Mouse (Mus musculus) limb, embryonic 10.5 days (tissue): ENCODE results near the gene Arhgap19. TPM values are rescaled to one million over a fixed set of nuclear protein-coding genes. Genes with fewer than 3 reads are reported as not detected.
"Not testable (repeated sequence)": the region's sequence is repeated elsewhere in the genome, so short reads cannot be mapped to it uniquely, and the experiment has no call there.

ENCODE experiments used
- DNase-seq: peaks from one replicate; pipeline ENCODE4 v3.0.0-alpha.2; 2017; ENCODE audit warnings: low spot score
- H3K27ac ChIP-seq: fragments of 300-500 bp; sonication (generic); 2 replicates; pipeline ENCODE4 v1.5.1; 2016; ENCODE audit warnings: mild to moderate bottlenecking
- H3K27me3 ChIP-seq: fragments of 300-500 bp; sonication (generic); 2 replicates; pipeline ENCODE4 v1.6.1; 2016; ENCODE audit warnings: low read depth, mild to moderate bottlenecking; ENCODE audit not compliant: poor library complexity, severe bottlenecking
- H3K36me3 ChIP-seq: fragments of 300-500 bp; sonication (generic); 2 replicates; pipeline ENCODE4 v1.6.1; 2016; ENCODE audit warnings: mild to moderate bottlenecking, moderate library complexity
- H3K4me1 ChIP-seq: fragments of 300-500 bp; sonication (generic); 2 replicates; pipeline ENCODE4 v1.6.1; 2016
- H3K4me3 ChIP-seq: fragments of 300-500 bp; sonication (generic); 2 replicates; pipeline ENCODE4 v1.5.1; 2016; ENCODE audit warnings: mild to moderate bottlenecking, moderate library complexity
- H3K9me3 ChIP-seq: fragments of 300-500 bp; sonication (generic); replicated peaks from 2 replicates; pipeline ENCODE4 v1.6.1; 2016; ENCODE audit warnings: mild to moderate bottlenecking
- WGBS: fragments of 180-500 bp; shearing (Covaris S2); methylation state at CpG from one replicate; pipeline ENCODE4 v1.1.7; 2016; 5-methylcytosine and 5-hydroxymethylcytosine counted together
- polyA plus RNA-seq: library from polyadenylated mRNA; unstranded; fragments of >200 nt; fragmentation: Nextera tagmentation; extraction: Ambion mirVana; gene quantifications from 2 replicates; pipeline ENCODE4 v1.2.1, GENCODE M21; 2016

Gene Arhgap19
- 45.7 and 47.1 TPM in 2 replicates for polyA plus RNA-seq

DNA sequence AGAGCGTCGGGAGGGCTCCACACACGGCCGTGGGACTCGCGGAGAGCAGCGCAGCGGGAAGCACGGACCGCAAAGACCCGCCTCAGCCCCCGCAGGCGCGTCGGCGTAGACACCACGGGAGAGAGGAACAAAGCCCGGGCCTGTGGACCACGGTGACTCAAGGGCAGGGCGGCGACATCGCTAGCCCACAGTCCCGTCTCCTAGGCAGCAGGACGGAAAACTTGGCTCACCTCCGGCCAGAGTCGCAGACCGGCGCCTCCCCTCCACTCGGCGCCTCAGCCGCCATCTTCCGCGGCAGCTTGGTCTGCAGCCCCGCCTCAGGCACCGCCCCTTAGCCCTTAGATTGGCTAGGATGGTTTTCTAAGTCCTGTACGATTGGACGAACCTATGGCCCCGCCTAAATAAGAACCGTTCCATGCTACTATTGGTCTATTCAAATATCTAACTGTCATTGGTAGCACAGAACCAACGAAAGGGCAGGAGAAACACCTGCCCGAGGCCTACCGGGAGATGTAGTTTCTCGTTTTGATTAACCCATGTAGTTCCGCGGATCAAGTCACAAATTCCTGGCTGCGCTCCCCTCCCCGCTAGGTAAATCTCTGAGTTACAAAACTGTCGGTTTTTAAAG lies at the start of gene Arhgap19:
TSS of gene Arhgap19 (minus strand) at position 306 of the 628 bp plus-strand sequence.
- Histone ChIP-seq H3K36me3 (no peaks in the 10 kb centered on the region), H3K27me3 (no peaks in the 10 kb centered on the region), H3K27ac (peak within 1 kb of the TSS; percentile 93), H3K4me3 (peak within 1 kb of the TSS; percentile 87), H3K9me3 (peaks cover 3% of the 10 kb centered on the region; the same call in 1 of the 2 replicates), H3K4me1 (peaks cover 21% of the 10 kb centered on the region)
- peak; percentile 89 for DNase-seq
- under 1% methylated on average over 48 of the region's 48 CpGs for WGBS

DNA sequence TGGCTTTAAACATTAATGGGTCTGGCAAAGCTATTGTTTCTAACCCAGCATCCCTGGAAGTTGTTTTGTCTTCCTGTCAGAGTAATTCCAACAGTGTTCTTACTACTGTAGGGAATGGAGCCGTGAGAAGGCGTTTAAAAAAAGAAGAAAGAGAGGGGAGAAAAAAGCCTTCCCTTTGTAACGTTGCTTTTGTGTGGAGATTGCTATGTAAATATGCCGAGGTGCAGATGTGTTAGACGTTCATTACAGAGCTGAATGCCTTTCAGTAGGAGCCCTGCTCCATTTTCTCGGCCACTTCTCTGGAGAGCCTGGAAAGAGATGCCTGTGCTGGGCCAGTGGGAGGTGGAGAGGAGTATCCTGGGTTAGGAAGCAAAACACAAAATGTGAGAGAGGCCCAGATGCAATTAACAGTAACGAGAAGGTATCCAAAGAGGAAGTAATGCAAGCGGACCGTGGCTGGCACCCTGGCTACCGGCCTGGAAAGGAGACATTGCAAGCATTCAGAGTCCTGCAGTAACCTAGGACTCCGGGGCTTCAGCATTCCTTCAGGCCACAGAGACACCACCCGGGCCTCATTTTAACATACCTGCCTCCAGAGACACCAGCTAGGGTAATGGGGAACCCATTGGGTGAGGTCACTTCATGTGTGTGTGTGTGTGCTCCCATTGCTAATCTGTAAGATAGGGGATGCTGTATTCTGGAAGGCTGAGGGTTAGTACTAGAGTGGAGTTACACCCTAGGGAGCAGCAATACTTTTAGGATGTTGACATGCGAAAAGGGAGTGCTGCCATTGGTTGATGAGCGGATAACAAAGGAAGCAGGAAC lies 49.1 kb upstream of the Arhgap19 start:
- Histone ChIP-seq H3K27me3 (peaks cover 10% of the 10 kb centered on the region), H3K9me3 (no peaks in the 10 kb centered on the region), H3K4me1 (peaks cover 34% of the 10 kb centered on the region), H3K4me3 (no peak overlapping the region), H3K36me3 (no peaks in the 10 kb centered on the region), H3K27ac (peak overlapping the region; percentile 66)
- WGBS = 38% methylated on average over 14 of the region's 14 CpGs
- no peak for DNase-seq

DNA sequence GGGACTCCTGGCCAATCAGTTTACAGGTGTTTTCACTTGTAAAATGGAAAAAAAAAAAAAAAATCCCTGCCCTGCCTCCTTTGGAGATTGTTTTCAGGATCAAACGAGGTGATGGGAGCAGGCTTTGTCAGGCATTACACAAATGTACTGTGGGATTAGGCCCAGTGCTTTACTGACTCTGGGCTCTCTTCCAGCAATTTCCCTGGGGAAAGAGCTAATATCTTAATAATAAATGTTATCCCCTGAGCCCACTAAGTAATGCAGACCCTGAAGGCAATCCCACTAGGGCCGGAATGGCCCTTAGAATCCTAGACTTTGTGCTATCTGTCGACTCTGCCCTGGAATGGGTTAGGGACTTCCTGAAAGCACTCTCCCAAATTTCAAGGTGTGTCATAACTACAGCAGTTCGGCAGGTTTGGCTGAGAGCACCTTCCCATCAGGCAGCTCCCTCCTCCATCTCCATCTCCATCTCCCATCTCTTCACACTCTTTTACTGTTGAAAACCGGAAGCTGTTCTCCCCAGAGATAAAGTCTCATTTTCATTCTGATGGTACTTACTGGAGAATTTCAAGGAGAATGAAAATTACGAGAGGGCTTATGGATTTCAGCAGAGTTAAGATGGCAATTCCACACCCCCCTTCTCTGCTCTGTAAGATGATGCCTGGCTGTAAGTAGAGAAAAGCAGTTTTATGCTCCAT lies 48.3 kb upstream of the Arhgap19 start:
- WGBS = 46% methylated on average over 6 of the region's 6 CpGs
- Histone ChIP-seq H3K36me3 (no peaks in the 10 kb centered on the region), H3K9me3 (no peaks in the 10 kb centered on the region), H3K4me1 (peaks cover 34% of the 10 kb centered on the region), H3K27ac (peak overlapping the region; percentile 66), H3K4me3 (no peak overlapping the region), H3K27me3 (peaks cover 17% of the 10 kb centered on the region)
- no peak for DNase-seq

DNA sequence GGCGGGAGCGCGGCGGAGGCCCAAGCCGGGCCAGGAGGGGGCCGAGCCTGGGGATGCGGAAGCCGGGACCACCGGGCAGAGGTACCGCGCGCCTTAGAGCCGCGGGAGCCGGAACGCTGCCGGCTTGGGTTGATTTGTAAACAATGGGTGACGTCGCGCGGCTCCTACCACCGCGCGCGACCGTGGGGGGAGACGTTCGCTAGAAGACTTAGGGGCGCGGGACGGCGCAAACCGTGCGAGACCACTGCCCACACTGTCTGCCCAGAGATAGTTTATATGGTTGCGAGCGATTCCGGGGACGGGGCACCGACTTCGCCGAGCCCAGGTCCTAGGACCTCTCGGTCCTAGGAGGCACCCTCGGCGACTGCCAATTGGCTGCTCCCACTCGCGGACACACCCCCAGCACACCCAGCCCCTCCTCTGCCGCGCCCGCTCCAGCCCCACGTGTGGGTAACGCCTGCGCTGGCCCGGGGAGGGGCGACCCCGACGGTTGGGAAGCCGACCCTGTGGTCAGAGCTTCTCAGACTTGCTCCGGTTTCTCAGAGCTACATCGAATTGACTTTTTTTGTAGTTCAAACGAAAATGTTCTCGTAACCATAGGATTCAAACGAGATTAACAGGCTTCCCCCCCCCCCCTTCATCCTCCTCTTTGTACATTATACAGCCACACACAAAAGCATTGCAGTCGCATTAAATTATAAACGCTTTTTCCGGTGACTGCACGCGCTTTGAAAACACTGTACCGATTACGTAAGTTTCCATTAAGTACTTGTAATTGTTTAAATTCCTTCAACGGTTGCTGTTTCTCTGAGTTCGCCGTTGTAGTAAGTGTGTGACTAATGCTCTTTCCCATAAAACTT lies 46.4 kb upstream of the Arhgap19 start, which contains the start of gene Frat2:
TSS of gene Frat2 (minus strand) at position 141 of the 860 bp plus-strand sequence.
- peak; percentile 95 for DNase-seq
- peaks cover 34% of the 10 kb centered on the region for H3K4me1 ChIP-seq
- H3K27me3 ChIP-seq = peaks cover 21% of the 10 kb centered on the region
- peak within 1 kb of the TSS; percentile 78 for H3K4me3 ChIP-seq
- WGBS = 2% methylated on average over 72 of the region's 72 CpGs
- no peaks in the 10 kb centered on the region for H3K36me3 ChIP-seq
- no peaks in the 10 kb centered on the region for H3K9me3 ChIP-seq
- H3K27ac ChIP-seq = peak within 1 kb of the TSS; percentile 95

DNA sequence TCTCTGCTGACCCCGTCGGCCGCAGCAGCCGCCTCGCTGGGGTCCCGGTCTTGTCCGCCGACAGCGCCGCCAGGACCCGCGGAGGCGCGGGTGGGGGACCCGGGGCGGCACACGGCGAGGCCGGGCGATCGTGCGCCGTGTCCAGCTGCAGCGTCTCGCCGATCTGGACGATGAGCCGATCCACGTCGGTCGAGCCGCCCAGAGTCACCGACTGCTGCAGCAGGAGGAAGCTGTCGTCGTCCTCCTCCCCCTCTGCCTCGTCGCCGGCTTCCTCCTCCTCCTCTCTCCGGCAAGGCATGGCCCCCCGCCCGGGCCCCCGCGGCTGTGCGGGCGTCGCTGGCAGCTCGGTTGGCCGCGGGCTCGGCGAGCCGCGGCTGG lies 45.8 kb upstream of the Arhgap19 start:
- H3K27me3 ChIP-seq = peaks cover 21% of the 10 kb centered on the region
- peak overlapping the region; percentile 95 for H3K27ac ChIP-seq
- H3K4me1 ChIP-seq = peaks cover 34% of the 10 kb centered on the region
- H3K9me3 ChIP-seq, H3K36me3 ChIP-seq: not testable (repeated sequence)
- WGBS = under 1% methylated on average over 53 of the region's 53 CpGs
- peak overlapping the region; percentile 78 for H3K4me3 ChIP-seq
- DNase-seq = peak; percentile 77

DNA sequence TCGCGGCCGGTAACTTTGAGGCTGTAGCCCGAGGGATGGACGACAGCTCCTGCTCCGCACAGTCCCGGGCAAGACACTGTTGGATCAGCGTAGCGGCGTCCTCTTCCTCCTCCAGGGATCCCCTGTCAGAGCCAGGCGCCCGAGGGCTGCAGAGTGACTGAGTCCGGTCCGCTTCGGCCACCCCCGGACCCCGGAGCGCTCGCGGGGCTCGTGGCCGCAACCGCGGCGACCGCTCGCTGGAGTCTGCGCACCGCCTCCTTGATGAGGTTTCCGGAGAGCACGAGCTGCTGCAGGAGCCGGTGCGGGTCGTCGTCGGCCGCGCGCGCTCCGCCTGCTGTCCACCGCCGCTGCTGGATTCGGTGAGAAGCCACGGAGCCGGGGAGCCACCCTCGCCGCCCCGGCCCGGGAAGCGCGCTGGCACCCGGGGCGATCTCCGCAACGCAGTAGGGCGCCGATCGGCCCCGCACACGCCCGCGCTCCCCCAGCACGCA lies 45.3 kb upstream of the Arhgap19 start:
- Histone ChIP-seq H3K36me3 (no peaks in the 10 kb centered on the region), H3K27me3 (peaks cover 21% of the 10 kb centered on the region), H3K4me1 (peaks cover 34% of the 10 kb centered on the region), H3K4me3 (peak overlapping the region; percentile 78), H3K9me3 (no peaks in the 10 kb centered on the region), H3K27ac (peak overlapping the region; percentile 95)
- WGBS = under 1% methylated on average over 64 of the region's 64 CpGs
- DNase-seq = peak; percentile 70

DNA sequence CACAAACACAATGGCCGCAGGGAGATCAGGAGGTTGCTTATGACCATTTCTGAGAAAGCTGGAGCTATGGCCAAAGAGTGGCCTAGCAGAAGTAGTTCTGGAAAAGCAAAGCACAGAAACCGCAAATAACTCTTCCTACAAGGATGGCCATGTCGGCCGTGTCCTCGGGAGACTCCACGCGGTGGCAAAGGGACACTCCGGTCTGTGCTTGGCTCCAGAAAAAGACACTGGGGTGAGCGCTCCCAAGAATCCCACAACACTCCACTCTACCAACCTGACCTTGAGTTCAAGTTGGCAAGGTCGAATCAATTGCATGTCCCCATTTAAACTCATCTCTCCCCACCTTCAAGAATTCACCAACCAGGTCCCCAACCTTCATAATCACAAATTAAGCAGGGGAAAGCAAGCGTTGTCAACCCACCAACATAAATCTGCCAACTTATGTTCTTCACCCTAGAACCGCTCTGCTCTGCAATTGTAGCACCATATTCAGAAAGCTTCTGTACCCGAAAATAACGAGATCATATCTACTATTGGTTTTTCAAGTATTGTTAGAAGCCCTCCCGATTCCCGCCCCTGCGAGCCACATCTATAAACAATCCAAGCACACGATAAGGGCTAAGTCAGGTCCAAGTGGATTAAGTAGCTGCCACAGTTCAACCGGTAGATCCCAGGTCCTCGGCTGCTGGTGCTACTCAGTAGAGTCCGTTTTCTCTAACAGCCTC lies 44.7 kb upstream of the Arhgap19 start:
- WGBS = 16% methylated on average over 21 of the region's 21 CpGs
- Histone ChIP-seq H3K36me3 (no peaks in the 10 kb centered on the region), H3K9me3 (no peaks in the 10 kb centered on the region), H3K4me1 (peaks cover 34% of the 10 kb centered on the region), H3K27me3 (peaks cover 21% of the 10 kb centered on the region), H3K27ac (peak overlapping the region; percentile 95), H3K4me3 (peak overlapping the region; percentile 78)
- no peak for DNase-seq

DNA sequence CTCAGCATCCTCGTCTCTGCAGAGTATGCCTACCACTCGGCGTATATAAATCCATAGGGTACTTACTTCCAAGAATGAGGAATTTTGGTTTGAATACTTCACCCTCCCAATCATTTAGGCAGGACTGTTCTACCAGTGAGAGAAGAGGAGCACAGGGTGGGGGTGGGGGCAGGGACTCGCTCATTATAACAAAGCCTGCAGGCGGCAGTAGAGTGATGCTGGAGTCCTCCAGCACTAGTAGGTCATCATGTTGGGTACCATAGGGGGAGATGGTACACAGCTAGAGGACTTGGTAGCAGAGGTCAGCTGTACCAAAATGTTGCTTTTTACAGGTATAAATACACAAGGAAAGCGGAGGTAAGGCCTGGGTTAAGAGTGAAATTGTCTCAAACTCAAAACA lies 42.5 kb upstream of the Arhgap19 start:
- H3K36me3 ChIP-seq = no peaks in the 10 kb centered on the region
- H3K27me3 ChIP-seq = peaks cover 21% of the 10 kb centered on the region
- H3K9me3 ChIP-seq = no peaks in the 10 kb centered on the region
- H3K27ac ChIP-seq = no peak overlapping the region
- no peak overlapping the region for H3K4me3 ChIP-seq
- H3K4me1 ChIP-seq = peaks cover 20% of the 10 kb centered on the region
- no peak for DNase-seq
- WGBS = 85% methylated on average over 6 of the region's 6 CpGs

DNA sequence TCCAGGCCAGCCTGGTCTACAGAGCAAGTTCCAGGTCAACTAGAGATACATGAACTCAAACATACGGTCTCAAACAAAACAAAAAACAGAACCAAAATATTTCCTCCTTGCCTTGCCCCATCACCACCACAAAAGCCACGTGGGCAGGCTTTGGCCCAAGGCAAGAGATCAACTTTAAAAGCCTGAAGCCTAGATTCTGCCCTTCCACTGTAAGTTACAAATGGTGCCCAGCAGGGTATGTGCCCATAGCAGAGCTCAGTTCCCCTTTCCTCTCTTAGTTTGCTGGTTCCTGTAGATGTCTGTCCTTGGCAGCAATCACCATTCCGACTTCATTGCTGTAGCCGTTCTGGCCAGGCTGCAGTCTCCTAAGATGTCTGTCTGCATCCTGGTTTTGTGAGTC lies 40.9 kb upstream of the Arhgap19 start:
- no peak for DNase-seq
- Histone ChIP-seq H3K36me3 (no peaks in the 10 kb centered on the region), H3K4me1 (peaks cover 26% of the 10 kb centered on the region), H3K27me3 (peaks cover 21% of the 10 kb centered on the region), H3K4me3 (no peak overlapping the region), H3K27ac (no peak overlapping the region), H3K9me3 (no peaks in the 10 kb centered on the region)
- 85% methylated on average over 4 of the region's 4 CpGs for WGBS

DNA sequence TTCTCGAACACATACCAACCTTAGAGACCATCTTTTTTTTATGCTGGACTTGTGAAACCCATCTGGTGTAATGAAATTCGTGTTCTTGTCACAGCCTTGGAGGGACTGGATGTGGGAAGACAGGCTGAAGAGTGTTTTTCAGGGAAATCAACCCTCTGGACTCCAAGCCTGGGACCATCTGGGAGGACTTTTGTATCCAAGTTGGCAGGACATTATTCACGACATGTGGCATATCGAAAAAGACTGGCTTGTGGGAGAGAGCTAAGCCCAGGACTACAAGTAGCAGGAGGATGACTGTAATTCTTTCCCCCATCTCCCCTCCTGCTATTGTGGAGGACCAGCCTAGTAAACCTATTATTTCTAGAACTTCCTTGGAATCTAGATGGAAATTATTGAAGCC lies 40.3 kb upstream of the Arhgap19 start:
- H3K4me1 ChIP-seq = peaks cover 27% of the 10 kb centered on the region
- H3K27ac ChIP-seq = no peak overlapping the region
- no peaks in the 10 kb centered on the region for H3K36me3 ChIP-seq
- 88% methylated on average over 4 of the region's 4 CpGs for WGBS
- no peak overlapping the region for H3K4me3 ChIP-seq
- peaks cover 21% of the 10 kb centered on the region for H3K27me3 ChIP-seq
- H3K9me3 ChIP-seq = no peaks in the 10 kb centered on the region
- DNase-seq = no peak

DNA sequence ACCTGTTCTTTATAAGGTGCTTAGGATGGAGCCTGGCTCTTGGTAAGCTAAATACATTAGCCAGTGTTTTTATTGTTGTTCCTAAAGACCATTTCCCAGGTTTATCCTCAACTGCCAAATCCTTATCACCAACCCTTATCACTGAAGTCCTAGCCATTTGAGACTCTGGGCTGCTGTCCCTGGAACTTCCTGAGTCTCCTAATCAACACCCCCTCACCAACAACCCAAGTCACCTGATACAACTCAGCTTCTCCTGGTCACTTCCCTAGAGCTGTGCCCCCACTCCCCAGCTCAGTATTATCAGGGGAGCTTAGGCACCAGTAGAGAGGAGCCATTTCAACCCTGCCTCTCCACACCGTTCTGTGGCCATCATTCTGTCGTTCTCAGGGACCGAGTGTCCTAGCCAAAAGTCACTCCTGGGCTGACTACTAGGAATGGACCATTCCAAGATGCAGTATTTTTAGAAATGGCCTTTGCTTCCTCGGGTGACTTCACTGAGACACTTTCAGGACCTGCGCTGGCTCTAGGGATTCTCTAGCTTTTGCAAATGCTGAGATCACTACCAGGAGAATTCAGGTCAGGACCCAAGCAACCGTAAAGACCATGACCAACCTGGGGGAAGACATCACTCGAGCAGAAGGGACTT lies 39.4 kb upstream of the Arhgap19 start:
- Histone ChIP-seq H3K36me3 (no peaks in the 10 kb centered on the region), H3K4me3 (no peak overlapping the region), H3K27me3 (peaks cover 14% of the 10 kb centered on the region), H3K27ac (no peak overlapping the region), H3K4me1 (peaks cover 27% of the 10 kb centered on the region), H3K9me3 (no peaks in the 10 kb centered on the region)
- WGBS = 80% methylated on average over 7 of the region's 7 CpGs
- no peak for DNase-seq
